Mouse (Mus musculus) midbrain, embryonic 10.5 days (tissue): ENCODE data around the gene Sult1c2. TPM values are rescaled to one million over a fixed set of nuclear protein-coding genes. Genes with fewer than 3 reads are reported as not detected.

Experiments used
- polyA plus RNA-seq: library from polyadenylated mRNA; unstranded; fragments of >200 nt; fragmentation: Nextera tagmentation; extraction: Ambion mirVana; gene quantifications from 2 replicates; pipeline ENCODE4 v1.2.1, GENCODE M21; 2016

Sult1c2 gene
- polyA plus RNA-seq, 1 experiment from 2014 or later: not detected

Other genes with a start within 250 kb of the Sult1c2 start
- 45.7 and 49.5 TPM in 2 replicates for gene Sgo1, start 157.0 kb downstream of the Sult1c2 start, polyA plus RNA-seq
- gene Sult1c1, start 144.3 kb upstream of the Sult1c2 start, polyA plus RNA-seq: not detected in 2 replicates